Mouse (Mus musculus): ENCODE data around the gene U2surp. TPM values are rescaled to one million over a fixed set of nuclear protein-coding genes. Genes with fewer than 3 reads are reported as not detected.
A peak's percentile ranks its signal among the peaks of the same experiment; 100 is the strongest.

Gene U2surp
- total RNA-seq, 4 experiments from 2014 or later = 49.6 to 66.1 (median 61.3) TPM

DNA sequence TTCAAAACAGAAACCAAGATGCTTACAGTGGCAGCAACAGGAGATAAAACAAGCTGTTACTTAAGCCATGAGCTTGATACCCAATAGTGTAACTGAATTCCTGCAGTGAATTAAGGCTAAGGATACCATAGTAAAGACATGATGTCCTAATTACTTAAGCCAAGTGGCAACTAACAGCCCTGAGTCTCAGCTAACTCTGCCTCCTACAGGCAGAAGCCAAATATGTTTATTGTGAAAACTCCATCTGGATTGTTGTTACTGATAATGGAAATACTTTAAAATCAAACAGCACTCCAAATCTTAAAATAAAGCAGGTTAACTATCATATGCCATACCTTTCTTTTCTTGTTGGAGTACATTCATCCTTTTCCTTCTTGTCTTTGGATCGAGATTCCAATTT, 47.8 kb downstream of the U2surp start:
- DNase-seq = no peak

DNA sequence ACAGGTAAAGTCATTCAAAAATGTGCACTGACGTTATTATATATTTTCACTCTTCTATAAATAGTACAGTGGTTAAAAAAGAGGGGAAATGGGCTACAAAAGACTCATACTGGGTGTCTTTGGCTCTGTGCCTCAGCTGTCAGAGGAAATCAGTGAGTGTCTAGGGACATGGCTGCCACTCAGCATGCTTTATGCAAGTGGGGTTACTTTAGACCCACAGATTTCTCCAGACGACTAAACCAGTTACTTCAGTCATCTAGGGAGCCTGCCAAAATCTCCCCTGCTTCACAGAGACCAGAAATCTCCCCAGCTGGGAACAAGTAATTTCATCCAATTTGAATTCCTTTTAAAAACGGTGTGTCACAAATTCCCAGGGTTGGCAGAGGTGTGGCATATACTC, 59.9 kb downstream of the U2surp start:
- no peak for DNase-seq

DNA sequence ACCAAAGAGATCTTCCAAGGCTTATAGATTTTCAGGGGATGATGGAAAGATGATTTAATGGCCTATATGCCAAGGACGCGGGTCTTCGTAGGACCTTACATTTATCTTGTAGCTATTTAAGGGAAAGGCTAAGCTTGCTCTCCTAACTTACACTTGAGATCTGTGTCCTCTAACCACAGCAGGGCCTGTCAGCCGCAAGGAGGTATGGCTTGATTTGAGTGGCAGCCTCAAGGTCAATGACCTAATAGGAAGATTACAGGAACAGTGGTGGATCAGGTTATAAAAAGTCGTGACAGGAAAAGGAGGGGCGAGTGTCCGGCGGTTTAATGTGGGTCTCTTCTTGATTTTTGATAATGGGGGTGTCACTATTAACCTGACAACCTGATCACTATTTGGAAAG, 61.2 kb downstream of the U2surp start:
- DNase-seq = no peak

DNA sequence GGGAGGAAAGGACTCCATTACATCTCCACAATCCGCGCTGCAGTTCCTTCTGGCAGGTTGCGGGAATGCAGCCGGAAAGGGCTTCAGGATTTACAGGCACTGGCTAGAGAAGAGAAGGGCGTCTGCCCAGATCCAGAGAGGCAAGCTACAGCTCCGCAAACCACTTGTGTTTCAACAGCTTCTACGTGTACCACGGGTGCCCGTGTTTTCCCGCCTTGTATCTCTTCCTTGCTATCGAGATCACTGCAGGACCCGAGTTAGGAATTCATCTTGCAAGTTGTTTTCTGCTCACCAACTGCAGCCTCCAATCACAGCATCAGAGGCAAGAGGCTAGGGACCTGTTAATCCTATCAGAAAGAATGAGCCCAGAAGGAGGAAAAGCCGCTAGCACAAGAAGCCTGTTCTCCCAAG, 69.5 kb downstream of the U2surp start:
- peak; percentile 8 for DNase-seq

DNA sequence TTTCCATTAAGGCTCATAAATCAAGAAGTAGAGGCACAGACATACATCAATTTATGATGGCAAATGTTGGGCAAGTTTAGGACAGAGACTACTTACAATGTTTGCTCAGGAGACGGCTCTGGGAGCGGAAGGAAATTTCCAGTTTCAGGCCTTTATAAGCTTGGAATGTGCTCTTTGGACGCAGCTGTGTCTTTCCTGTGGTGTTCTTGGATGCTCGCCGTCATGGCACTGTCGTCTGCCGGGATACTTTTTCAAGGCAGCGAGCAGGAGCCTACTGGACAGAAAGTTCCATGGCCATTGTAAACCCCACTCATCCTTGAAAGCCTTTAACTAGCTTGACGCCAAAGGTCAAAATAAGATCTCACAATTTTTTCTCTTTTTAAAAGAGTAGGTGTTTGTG, 73.9 kb downstream of the U2surp start:
- peak; percentile 17 for DNase-seq

DNA sequence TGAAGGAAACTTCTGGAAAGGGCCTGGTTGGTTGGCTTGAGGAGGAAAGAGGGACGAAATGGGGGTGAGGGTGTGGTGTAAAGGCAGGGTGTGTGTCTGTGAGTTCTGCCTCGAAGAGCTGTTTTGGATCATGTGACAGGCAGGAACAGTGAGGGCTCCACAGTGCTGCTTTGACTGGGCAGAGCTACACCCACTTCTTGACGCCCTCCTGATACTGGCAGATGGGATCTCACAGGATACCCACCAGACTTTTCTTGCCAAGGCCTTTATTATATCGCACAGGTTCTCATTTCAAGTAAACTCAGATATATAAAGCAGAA, 75.5 kb downstream of the U2surp start:
- no peak for DNase-seq

DNA sequence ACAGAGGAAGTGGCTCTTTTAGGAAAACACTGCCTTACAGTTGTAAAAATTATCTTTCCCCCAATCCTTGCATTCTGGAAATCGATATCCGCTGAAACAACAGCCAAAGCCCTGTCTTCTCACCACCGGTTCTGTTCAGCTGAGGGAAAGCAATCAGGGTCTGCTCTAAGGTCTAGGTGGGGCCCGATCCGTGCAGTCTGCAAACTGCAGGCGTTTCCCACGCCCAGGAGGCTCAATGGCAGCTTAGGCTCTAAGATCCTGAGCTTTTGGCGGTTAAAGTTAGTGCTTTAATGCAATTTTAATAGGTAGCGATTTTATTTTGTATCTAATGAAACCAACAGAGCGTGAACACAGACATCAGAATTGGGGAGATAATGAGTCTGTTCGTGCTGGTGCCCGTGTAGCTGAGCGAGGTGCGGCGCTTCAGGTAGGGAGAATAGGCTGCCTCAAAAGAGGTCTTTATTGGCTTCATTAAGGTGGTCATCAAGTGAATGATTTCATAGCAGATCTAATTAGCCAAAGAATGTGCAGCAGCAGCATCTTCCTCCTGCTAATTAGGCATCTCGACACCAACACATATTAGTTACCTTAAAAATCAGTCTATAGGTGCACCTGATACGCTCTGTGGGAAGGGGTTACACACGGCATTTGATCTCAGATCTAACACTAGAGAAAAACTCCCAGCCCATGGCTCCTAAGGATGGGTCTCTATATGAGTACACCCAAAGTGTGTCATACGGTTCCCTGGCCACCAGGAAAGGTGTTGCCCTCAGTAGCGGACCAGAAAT, 76.1 kb downstream of the U2surp start:
- DNase-seq = no peak

DNA sequence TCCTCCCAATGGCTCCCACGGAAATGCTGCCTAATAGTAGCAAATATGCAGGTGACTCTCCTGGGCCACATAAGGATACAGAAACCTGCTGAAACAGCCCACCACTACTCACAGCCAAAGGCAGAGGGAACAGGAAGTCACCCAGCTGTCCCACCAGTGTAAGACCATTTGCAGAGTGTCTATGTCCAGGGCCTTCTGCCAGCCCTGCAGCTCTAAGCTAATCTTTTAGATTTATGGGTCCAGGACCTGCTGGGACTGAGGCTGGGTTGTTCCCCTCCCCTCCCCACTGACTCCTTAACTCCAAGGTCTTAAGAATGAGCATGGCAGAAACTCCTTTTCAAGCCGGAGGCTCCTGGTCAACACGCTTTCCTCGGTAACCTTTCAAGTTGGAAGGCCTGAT, 83.5 kb downstream of the U2surp start:
- DNase-seq = no peak

DNA sequence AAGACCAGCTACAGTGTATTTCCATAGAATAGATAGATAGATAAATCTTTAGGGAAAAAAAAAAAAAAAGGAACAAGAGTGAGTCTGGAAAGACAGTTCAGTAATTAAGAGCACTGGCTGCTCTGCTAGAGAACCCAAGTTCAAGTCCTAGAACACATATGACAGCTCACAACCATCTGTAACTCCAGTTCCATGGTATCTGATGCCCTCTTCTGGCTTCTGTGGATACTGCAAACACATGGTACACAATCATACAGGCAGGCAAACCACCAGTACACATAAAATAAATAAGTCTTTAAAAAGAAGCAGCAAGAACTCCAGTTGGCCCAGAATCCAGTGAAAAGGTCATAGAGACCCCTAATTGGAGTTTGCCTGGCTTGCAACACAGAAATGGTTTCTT, 97.9 kb downstream of the U2surp start:
- DNase-seq = no peak

DNA sequence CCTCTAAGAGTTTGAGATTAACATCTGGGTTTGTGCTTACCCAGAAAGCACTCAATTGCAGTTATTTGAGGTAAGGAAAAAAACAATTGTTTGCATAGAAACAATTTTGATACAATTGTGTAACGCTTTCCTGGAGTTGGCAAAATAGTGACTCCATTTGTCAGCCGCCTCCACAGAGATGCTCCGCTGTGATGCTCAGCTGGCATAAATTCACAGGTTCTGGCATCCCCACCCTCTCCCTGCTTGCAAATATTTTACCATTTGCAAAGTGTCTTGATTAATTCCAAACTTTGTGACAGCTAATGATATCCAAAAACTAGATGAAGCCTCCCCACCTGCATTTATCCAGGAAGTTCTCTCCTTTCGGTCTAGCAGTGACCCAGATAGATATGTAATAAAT, 99.7 kb downstream of the U2surp start:
- no peak for DNase-seq

DNA sequence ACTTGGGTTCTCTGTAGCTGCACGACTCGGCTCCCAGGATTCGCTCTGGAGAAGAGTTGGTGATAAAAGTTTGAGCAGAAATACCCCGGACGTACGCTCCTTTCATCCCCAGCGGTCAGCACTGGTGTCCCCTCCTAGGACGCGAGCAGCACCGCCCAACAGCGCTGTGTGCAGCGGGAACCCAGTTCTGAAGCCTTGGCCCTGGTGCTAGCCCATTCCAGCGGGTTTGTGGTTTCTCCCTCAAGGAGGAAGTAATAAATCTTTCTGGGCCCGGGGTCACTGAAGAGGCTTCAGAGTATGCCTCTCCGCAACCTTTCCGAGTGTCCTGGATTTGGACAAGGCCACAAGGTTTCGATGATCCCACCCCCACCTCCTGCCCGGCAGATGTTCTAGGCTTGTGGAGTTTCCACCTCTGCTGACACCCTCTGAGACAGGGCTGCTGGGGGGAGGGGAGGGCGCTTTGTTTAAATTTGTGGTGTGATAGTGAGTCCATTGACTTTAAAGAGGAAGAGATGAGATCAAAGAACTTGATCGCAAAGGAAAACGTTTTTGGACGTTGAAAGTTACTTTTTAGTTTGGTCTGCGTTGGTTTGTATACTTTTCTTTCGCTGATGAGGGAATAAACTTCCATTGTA, 104.1 kb downstream of the U2surp start:
- peak; percentile 84 for DNase-seq

Other genes starting within 250 kb of the U2surp start
- 10 to 100 TPM; 26.1 to 50.3 (median 32.1) TPM for gene Chst2, start 105.3 kb downstream of the U2surp start, total RNA-seq (2022)
- gene Paqr9, start 47.7 kb upstream of the U2surp start, total RNA-seq (2022) = 1 to 10 TPM; 1.8 to 7.8 (median 5.6) TPM
- 1 to 10 TPM; 3.0 to 9.3 (median 6.2) TPM for gene Pcolce2, start 125.6 kb upstream of the U2surp start, total RNA-seq (2022)
- gene Trpc1, start 238.4 kb upstream of the U2surp start, total RNA-seq (2022) = 1 to 10 TPM; 4.4 to 6.7 (median 5.3) TPM